Mouse (Mus musculus): Measurements from ENCODE around the gene Adam19. TPM values are rescaled to one million over a fixed set of nuclear protein-coding genes. Genes with fewer than 3 reads are reported as not detected.
"Not testable (repeated sequence)": the region's sequence is repeated elsewhere in the genome, so short reads cannot be mapped to it uniquely, and the experiment has no call there.

The Adam19 gene
- total RNA-seq, 1 experiment from 2014 or later: 13.7 TPM

DNA sequence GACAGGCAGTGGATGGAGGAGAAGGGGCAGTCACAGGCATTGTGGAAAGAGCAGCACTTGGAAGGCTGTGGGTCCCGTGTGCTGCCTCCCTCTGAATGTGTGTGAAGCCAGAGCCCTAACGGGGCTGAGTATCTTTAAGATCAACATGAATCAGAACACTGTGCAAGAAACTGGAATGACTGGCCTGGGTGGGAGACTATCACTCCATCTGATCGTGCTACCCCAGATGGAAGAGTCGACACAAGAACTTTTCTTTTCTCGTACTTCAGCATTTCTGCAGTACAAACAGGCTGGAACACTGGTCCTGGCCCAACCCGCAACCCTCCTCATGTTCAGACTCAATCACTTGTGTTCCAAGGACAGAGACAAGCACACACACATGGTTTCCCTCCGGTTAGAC lies 112.7 kb downstream of the Adam19 start:
- no peak for ATAC-seq (replicated peaks; ENCODE audit: insufficient number of reproducible peaks, low FRiP score, low TSS enrichment, poor library complexity, severe bottlenecking)

DNA sequence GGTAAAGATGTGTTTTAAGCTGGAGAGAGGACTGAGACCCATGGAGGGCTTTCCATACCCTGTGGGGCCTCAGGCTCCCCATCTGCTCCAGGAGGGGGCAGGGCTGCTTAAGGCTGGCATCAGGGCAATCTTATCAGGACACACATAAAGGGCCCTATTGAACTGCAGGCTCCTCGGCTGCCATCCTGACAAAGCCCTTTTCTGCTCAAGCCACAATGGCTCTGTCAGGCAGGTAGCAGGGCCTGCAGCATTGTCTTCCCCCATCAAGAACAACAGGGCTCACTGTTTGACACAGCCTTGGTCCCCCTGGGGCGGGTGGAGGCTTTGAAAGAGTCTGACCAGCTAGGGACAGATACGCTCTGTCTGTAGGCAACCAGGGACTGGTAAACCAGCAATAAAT lies 114.1 kb downstream of the Adam19 start:
- no peak for ATAC-seq (replicated peaks; ENCODE audit: insufficient number of reproducible peaks, low FRiP score, low TSS enrichment, poor library complexity, severe bottlenecking)

DNA sequence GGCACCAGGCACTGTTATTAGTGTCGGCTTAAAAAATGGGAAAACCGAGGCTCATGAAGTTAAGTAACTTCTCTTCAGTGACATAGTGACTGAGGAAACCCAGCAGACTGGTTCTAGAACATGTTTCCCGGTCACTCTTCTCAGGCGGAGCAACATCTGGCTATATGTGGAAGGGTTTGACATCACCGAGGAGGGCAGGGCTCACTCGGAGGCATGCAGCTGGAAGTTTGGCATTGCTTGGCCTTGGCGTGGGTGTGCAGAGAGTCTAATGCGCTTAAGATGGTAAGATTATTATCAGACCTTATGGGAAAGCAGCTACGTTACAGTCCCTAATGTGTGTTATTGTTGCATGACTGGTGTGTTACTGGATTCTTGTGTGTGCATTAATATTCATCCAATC lies 116.3 kb downstream of the Adam19 start:
- ATAC-seq (replicated peaks; ENCODE audit: insufficient number of reproducible peaks, low FRiP score, low TSS enrichment, poor library complexity, severe bottlenecking): no peak

DNA sequence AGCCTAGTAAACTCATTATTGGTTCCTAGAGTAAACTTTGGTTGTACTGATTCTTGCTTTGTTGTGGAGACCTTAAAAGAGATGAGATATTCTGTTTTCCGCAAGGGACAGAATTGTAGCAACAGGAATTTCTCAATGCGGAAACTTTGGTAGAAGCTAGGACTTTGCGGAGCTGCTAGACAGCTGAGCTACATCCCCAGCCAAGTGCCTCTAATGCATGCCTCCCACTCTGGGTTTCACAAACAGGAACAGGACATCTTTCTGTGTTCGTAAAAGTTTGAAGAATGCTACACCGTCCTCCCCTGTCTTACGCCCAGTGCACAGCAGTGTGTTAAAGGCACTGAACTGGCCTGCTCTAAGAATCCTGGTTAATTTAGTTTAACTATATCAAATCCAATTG lies 120.4 kb downstream of the Adam19 start:
- no peak for ATAC-seq (replicated peaks; ENCODE audit: insufficient number of reproducible peaks, low FRiP score, low TSS enrichment, poor library complexity, severe bottlenecking)

DNA sequence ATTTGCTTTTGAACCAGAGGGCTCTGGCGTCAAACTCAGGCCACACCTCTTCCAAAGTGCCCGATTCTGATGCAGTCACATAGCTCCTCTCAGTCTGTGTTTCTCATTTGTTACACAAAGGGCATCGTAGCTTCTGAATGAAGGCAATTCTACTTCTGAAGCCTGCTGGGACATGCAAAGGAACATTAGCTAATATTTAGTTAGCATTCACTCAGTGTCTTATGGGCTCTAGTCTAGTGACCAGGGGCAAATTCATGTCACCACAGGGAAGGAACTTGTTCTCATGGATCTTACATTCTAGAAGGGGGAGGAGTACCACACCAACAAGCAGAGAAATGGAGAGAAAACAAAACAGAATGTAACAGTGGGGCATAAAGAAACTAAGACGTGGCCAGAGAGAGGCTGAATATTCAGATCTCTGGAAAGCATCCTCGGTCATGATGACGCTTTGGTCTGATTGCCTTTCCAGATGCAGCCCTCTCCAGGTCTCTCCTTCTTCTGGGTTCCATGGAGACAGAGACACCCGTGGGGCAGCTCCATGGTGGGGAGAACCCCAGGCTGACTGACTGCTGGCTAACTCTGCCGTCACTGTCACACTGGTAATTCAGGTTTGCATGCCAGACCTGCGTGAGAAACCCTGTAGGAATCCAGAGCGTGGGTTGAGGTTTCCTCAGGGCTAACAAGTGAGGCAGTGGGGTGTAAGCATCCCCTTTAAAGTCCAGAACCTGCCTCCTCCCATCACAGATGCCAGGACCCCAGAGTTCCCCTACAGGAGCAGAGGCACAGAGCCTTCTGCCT lies 121.7 kb downstream of the Adam19 start:
- ATAC-seq (replicated peaks; ENCODE audit: insufficient number of reproducible peaks, low FRiP score, low TSS enrichment, poor library complexity, severe bottlenecking): no peak

- not testable (repeated sequence) for ATAC-seq (replicated peaks; ENCODE audit: insufficient number of reproducible peaks, low FRiP score, low TSS enrichment, poor library complexity, severe bottlenecking)
These were observed 126.2 kb downstream of the Adam19 start for GRCm38 (mm10) chr11:46182031-46182430.

GRCm38 (mm10) chr11:46184946-46185345 lies 129.2 kb downstream of the Adam19 start:
- ATAC-seq (replicated peaks; ENCODE audit: insufficient number of reproducible peaks, low FRiP score, low TSS enrichment, poor library complexity, severe bottlenecking): no peak

DNA sequence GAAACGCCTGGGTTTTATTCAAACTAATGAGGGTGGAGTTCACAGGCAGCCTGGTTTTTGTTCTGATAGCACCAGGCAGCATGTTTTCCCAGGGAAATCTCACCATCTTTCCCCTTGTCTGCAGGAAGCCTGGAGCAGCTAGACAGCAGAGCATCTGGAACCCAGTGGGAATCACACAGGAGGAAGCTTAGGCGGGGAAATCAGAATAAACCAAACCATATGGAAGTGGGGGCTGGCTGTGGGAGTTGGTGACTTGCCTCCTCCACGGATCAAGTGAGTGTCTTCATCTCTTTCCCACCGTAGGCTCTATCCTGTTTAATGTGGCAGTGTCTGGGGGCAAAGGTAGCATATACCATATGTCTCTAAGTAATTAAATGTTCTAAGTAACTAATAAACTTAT lies 129.7 kb downstream of the Adam19 start:
- ATAC-seq (replicated peaks; ENCODE audit: insufficient number of reproducible peaks, low FRiP score, low TSS enrichment, poor library complexity, severe bottlenecking): no peak

GRCm38 (mm10) chr11:46188283-46188682 lies 132.5 kb downstream of the Adam19 start:
- no peak for ATAC-seq (replicated peaks; ENCODE audit: insufficient number of reproducible peaks, low FRiP score, low TSS enrichment, poor library complexity, severe bottlenecking)

DNA sequence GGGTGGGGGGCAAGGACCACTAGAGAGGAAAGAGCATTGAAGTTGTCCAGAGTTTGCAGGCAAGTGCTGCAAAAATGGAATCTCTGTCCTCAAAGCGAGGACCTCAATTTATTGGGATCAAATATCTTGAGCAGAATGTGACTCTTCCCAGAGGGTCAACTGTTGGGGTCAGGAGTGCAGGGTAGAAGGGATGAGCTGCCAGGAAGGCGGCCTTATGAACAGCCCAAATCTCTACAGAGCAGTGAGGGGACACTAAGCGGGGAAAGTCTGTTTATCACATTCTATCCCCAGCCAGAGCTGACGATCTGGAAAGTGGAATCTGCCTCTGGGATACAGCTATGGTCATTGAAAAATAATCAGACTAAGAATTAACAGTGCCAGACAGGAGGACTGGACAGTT lies 138.4 kb downstream of the Adam19 start:
- no peak for ATAC-seq (replicated peaks; ENCODE audit: insufficient number of reproducible peaks, low FRiP score, low TSS enrichment, poor library complexity, severe bottlenecking)

Other genes starting within 250 kb of the Adam19 start
- gene Clint1, start 203.9 kb upstream of the Adam19 start, total RNA-seq (2017): 148 to 190 TPM (median 173 TPM) in 3 replicates
- gene Lsm11, start 111.1 kb upstream of the Adam19 start, total RNA-seq (2017): 2.2 to 3.4 TPM (median 2.6 TPM) in 3 replicates
- 3.8 to 9.2 TPM (median 6.2 TPM) in 3 replicates for gene Thg1l, start 100.5 kb upstream of the Adam19 start, total RNA-seq (2017)
- gene Sox30, start 75.7 kb upstream of the Adam19 start, total RNA-seq (2017): not detected in 3 replicates
- 7.1 to 33.7 TPM (median 17.4 TPM) in 3 replicates for gene Gm12166, start 3.7 kb upstream of the Adam19 start, total RNA-seq (2017)
- not detected in 3 replicates for gene Nipal4, start 110.5 kb downstream of the Adam19 start, total RNA-seq (2017)
- gene Fndc9, start 179.5 kb downstream of the Adam19 start, total RNA-seq (2017): 0.39 to 0.53 TPM in 2 of 3 replicates, not detected in the other

All from monocyte, adult 5-6 weeks (primary cell).